Mouse (Mus musculus) limb, embryonic 15.5 days (tissue): Measurements from ENCODE around the gene Gm28551. TPM values are rescaled to one million over a fixed set of nuclear protein-coding genes. Genes with fewer than 3 reads are reported as not detected.
"Not testable (repeated sequence)": the region's sequence is repeated elsewhere in the genome, so short reads cannot be mapped to it uniquely, and the experiment has no call there.

ENCODE experiments used
- ATAC-seq: fragments of 200-750 bp; cut with Nextera tagmentation; 2 replicates; pipeline ENCODE4 v1.8.0; 2017; ENCODE audit warnings: low read depth, moderate TSS enrichment; ENCODE audit not compliant: insufficient number of reproducible peaks, low FRiP score, low TSS enrichment
- H3K27ac ChIP-seq: fragments of 300-500 bp; sonication (generic); 2 replicates; pipeline ENCODE4 v1.5.1; 2015; ENCODE audit warnings: moderate library complexity, mild to moderate bottlenecking, inconsistent platforms
- H3K27me3 ChIP-seq: fragments of 300-500 bp; sonication (generic); 2 replicates; pipeline ENCODE4 v1.6.1; 2015; ENCODE audit warnings: inconsistent platforms
- H3K36me3 ChIP-seq: fragments of 300-500 bp; sonication (generic); 2 replicates; pipeline ENCODE4 v1.6.1; 2015; ENCODE audit warnings: inconsistent platforms
- H3K4me1 ChIP-seq: fragments of 300-500 bp; sonication (generic); 2 replicates; pipeline ENCODE4 v1.6.1; 2015; ENCODE audit warnings: inconsistent platforms
- H3K4me2 ChIP-seq: fragments of 300-500 bp; sonication (generic); 2 replicates; pipeline ENCODE4 v1.6.1; 2015; ENCODE audit warnings: mild to moderate bottlenecking, inconsistent platforms
- H3K4me3 ChIP-seq: fragments of 300-500 bp; sonication (generic); 2 replicates; pipeline ENCODE4 v1.5.1; 2015; ENCODE audit warnings: mild to moderate bottlenecking, inconsistent platforms
- H3K9ac ChIP-seq: fragments of 300-500 bp; sonication (generic); 2 replicates; pipeline ENCODE4 v1.6.1; 2015; ENCODE audit warnings: inconsistent platforms
- H3K9me3 ChIP-seq: fragments of 300-500 bp; sonication (generic); 2 replicates; pipeline ENCODE4 v1.6.1; 2016; ENCODE audit warnings: inconsistent platforms
- WGBS: fragments of 180-500 bp; shearing (Covaris S2); methylation state at CpG from one replicate; pipeline ENCODE4 v1.1.7; 2015; 5-methylcytosine and 5-hydroxymethylcytosine counted together
- polyA plus RNA-seq: library from polyadenylated mRNA; unstranded; fragments of >200 nt; fragmentation: Nextera tagmentation; extraction: Ambion mirVana; gene quantifications from 2 replicates; pipeline ENCODE4 v1.2.1, GENCODE M21; 2015

Gene Gm28551
- polyA plus RNA-seq = 0.61 and 0.73 TPM in 2 replicates

DNA sequence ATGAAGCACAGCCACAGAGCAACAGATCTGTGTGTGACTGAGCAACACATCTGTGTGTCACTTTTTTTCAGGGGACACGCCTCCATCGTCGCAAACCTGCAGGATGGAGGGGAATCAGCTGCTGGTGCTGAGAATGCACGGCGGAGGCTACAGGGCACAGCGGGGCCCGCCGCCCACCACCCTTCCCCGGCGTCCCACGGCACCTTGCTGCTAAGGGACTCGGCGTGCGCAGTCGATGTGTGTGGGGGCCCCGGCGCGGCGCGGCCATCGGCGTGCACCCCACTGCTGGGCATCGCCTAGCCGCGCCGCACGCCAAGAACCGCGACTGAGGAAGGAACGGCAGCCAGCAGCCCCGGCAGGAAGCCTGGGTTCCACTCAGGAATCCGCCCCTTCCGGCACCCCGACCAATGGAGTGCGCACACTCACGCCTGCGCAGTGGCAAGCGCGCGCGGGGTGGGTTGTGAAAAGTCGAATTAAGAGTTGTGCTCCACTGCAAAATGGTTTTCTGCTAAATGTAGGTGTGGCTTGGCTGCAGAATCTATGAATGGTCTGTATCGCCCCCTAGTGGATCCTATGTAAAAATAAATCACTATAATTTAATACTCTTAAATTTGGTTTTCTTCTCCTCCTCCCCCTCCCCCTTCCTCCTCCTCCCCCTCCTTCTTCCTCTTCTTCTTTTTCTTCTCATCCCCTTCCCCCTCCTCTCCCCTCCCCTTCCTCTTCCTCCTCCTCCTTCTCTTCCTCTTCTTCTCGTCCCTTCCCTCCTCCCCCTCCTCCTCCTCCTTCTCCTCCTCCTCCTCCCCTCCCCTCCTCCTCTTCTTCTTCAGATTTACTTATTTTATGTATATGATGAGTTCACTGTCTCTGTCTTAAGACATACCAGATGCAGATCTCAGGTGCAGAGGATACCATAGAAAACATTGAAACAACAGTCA lies at the start of gene Gm28551, which contains the start of the genes Asdurf and Asnsd1:
Gm28551 (minus strand) TSS at position 341 of the 935 bp plus-strand sequence.
Asdurf (minus strand) TSS at position 293 of the 935 bp plus-strand sequence.
Asnsd1 (minus strand) TSS at position 426 of the 935 bp plus-strand sequence.
- under 1% methylated on average over 43 of the region's 44 CpGs for WGBS

DNA sequence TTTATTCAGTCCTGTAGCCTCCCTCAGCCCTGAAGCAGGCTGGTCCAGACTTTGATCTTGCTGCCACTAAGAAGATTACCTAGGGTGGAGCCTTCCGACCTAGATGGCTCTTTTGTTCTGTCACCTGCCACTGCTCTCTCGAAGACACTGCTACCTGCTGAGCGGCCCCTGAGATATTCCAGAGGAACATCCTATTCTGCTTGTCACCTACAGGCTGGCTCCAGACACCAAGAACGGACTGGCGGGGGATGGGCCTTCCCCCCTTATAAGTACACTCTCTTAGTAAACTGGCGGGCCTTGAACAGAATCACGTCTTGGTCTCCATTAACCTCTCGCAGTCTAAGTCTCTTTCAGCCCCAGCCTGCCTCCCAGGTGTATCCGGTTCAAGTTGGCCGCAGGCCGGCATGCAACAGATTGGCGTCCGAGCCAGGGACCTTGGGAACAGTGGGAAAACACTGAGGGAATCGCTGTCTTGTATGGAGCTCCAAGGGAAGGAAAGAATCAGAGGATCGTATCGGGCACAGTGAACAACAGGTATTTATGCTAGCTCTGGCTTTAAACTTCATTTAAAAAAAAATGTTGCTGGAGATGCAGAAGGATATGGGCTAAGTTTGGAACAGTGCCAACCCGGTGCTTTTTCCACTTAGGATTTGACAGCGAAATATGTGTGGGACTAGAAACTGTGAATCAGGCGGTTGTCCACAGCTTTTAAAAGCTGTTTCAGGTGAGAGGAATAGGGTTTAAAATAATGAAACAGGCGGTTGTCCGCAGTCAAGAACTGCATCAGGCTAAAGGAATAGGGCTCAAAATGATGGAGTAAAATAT lies 41.7 kb upstream of the Gm28551 start:
- H3K36me3 ChIP-seq, ATAC-seq, H3K4me1 ChIP-seq, H3K9me3 ChIP-seq, H3K27me3 ChIP-seq, H3K9ac ChIP-seq: not testable (repeated sequence)
- Histone ChIP-seq H3K4me2 (peak overlapping the region; percentile 35), H3K27ac (peak overlapping the region; percentile 63), H3K4me3 (peak overlapping the region; percentile 23)
- WGBS = 26% methylated on average over 21 of the region's 21 CpGs

More for the DNA sequence above, at the start of gene Gm28551, which contains the start of the genes Asdurf and Asnsd1:
- ATAC-seq = peak; percentile 99
- Histone ChIP-seq H3K9me3 (no peaks in the 10 kb centered on the region), H3K9ac (peak within 1 kb of the TSS; percentile 92), H3K27me3 (no peaks in the 10 kb centered on the region), H3K4me2 (peak within 1 kb of the TSS; percentile 44), H3K4me3 (peak within 1 kb of the TSS; percentile 88), H3K36me3 (peaks cover 15% of the 10 kb centered on the region), H3K27ac (peak within 1 kb of the TSS; percentile 92), H3K4me1 (peaks cover 6% of the 10 kb centered on the region)

DNA sequence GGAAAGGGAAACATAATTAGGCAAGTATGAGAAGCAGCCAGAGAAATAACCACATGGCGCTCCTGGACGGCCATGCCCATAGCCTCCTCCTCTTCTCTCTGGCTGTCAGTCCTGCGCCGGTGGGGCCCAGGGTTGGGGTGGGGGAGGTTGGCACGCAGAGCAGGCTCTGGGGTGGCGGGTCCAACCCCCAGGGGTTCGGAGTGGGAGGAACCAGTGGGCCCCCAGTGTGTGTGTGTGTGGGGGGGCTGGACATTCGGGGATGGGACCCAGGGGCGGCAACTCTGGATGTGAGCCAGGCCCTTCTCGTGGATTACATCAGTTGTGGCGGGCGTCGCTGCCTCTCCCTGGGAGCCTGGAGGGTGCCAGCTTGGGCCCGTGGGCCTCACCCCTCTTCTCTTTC lies 36.3 kb upstream of the Gm28551 start:
- H3K27me3 ChIP-seq = no peaks in the 10 kb centered on the region
- H3K4me2 ChIP-seq = no peak overlapping the region
- WGBS = 95% methylated on average over 12 of the region's 14 CpGs
- H3K9ac ChIP-seq = no peak overlapping the region
- H3K27ac ChIP-seq = no peak overlapping the region
- peaks cover under 1% of the 10 kb centered on the region; the same call in 1 of the 2 replicates for H3K4me1 ChIP-seq
- no peaks in the 10 kb centered on the region for H3K9me3 ChIP-seq
- no peaks in the 10 kb centered on the region for H3K36me3 ChIP-seq
- no peak for ATAC-seq
- H3K4me3 ChIP-seq = no peak overlapping the region

DNA sequence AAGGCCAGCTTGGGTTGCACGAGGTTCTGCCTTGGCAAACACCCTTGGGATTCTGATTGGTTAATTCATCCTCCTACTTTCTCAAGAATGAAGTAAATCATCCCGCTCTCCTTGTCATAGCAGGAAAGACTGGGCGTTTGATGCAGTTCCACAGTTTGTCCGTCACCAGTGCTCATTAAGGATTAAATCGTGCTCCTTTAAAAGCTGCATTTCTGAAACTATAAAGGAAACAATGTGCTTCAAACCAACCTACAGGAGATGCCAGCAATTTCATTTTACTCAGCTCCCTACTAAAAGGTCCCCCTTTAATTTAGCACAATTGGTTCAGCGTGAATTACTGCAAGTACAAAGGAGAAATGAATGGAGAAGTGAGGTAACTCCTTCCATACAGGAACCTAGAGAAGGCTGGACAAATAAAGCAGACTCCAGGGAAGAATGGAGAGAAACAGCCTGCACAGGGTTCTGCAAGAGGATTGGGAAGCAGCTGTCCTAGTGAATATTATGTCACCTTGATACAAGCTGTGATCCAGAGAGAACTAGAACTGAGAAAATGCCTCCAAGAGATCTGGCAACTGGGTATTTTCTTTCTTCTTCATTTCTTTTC lies 31.7 kb upstream of the Gm28551 start:
- no peak for ATAC-seq
- no peaks in the 10 kb centered on the region for H3K36me3 ChIP-seq
- WGBS = 61% methylated on average over 6 of the region's 6 CpGs
- no peak overlapping the region for H3K9ac ChIP-seq
- H3K9me3 ChIP-seq = no peaks in the 10 kb centered on the region
- H3K4me1 ChIP-seq = no peaks in the 10 kb centered on the region
- no peak overlapping the region for H3K4me2 ChIP-seq
- no peak overlapping the region for H3K27ac ChIP-seq
- no peak overlapping the region for H3K4me3 ChIP-seq
- no peaks in the 10 kb centered on the region for H3K27me3 ChIP-seq

DNA sequence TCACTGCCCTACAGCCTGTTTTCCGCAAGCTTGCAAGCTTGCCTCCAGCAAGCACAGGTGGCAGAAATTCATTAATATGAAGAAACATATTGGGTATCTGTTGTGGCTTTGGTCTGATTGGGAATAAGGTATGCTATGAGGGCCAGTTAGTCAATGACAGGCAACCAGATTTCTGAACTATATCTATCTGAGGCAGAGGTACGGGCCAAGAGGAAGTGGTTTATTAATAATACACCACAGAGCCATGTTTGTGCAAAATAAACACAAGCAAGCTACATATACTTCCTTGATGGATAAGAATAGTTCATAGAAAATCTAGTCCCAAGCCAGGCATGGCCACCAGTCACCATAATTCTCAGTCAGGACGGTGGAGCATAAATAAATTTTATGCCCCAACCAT lies 25.3 kb upstream of the Gm28551 start:
- no peaks in the 10 kb centered on the region for H3K4me1 ChIP-seq
- no peaks in the 10 kb centered on the region for H3K36me3 ChIP-seq
- ATAC-seq = no peak
- 79% methylated on average over 3 of the region's 3 CpGs for WGBS
- H3K27me3 ChIP-seq = no peaks in the 10 kb centered on the region
- no peak overlapping the region for H3K4me2 ChIP-seq
- no peak overlapping the region for H3K4me3 ChIP-seq
- no peak overlapping the region for H3K9ac ChIP-seq
- no peak overlapping the region for H3K27ac ChIP-seq
- no peaks in the 10 kb centered on the region for H3K9me3 ChIP-seq

DNA sequence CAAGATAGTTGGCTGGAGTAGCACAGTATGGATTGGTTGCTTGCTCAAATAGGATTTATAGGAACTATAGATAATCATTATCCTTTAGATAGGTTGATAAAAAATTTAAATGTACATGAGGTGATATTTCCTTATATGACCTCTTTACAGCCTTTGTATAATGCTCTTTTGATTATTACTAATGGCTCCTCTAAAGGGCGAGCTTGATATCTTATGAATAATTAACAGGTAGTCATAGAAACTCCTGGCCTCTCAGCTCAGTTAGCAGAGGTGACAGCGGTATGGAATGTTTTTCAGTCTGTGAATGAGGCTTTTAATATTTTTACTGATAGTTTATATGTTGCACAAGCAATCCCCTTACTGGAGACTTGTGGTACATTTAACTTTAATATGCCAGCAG lies 23.5 kb upstream of the Gm28551 start:
- H3K9me3 ChIP-seq, H3K4me1 ChIP-seq: not testable (repeated sequence)

DNA sequence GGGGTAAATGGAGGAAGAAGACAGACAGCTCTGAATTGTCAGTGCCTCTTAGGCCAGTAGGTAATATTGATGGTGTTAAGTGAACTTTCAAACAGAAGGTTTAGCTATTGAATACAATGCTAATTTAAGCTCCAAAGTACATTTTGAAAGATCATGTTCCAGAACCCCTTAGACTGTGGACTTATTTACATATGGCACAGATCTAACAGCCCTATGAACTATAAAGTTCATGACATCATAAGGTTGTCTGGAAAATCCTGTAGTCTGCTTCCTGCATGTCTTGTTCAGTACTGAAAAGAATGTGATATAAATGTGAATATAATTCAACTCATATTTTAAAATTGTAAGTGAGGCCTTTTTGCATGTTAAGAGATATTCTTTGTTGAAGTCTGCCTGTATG lies 6.5 kb upstream of the Gm28551 start:
- ATAC-seq = no peak
- no peaks in the 10 kb centered on the region for H3K4me1 ChIP-seq

More for the DNA sequence above, 23.5 kb upstream of the Gm28551 start:
- H3K4me2 ChIP-seq, H3K27ac ChIP-seq, ATAC-seq, H3K27me3 ChIP-seq, H3K36me3 ChIP-seq, H3K4me3 ChIP-seq, H3K9ac ChIP-seq: not testable (repeated sequence)
- 91% methylated on average over 2 of the region's 2 CpGs for WGBS

DNA sequence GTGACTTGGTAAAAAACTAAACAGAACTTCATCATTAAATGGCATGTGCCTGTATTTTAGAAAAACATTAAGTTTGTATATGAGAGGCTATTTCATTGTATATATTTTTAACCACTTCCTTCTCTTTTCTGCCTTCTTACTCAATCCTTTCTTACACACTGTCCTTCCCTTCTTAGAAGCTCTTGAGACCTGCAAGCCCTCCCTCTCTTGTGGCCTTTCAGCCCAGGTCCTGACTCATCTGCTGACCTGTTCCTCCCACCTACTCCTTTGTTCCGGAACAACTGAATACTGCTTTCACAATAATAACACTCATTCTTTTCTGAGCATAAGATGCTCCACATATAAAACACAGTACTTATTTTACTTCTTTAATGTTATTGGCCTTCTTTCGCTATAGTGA lies 11.4 kb downstream of the Gm28551 start:
- H3K36me3 ChIP-seq = peaks cover 47% of the 10 kb centered on the region
- no peak overlapping the region for H3K4me3 ChIP-seq
- WGBS = 97% methylated on average over 2 of the region's 2 CpGs
- no peaks in the 10 kb centered on the region for H3K4me1 ChIP-seq
- no peak for ATAC-seq
- H3K9me3 ChIP-seq = peaks cover 4% of the 10 kb centered on the region; the same call in 1 of the 2 replicates
- H3K27me3 ChIP-seq = no peaks in the 10 kb centered on the region
- H3K27ac ChIP-seq = no peak overlapping the region
- no peak overlapping the region for H3K4me2 ChIP-seq
- no peak overlapping the region for H3K9ac ChIP-seq

More for the DNA sequence above, 6.5 kb upstream of the Gm28551 start:
- Histone ChIP-seq H3K9me3 (no peaks in the 10 kb centered on the region), H3K27me3 (no peaks in the 10 kb centered on the region), H3K4me3 (no peak overlapping the region), H3K36me3 (no peaks in the 10 kb centered on the region), H3K9ac (no peak overlapping the region), H3K27ac (no peak overlapping the region), H3K4me2 (no peak overlapping the region)

DNA sequence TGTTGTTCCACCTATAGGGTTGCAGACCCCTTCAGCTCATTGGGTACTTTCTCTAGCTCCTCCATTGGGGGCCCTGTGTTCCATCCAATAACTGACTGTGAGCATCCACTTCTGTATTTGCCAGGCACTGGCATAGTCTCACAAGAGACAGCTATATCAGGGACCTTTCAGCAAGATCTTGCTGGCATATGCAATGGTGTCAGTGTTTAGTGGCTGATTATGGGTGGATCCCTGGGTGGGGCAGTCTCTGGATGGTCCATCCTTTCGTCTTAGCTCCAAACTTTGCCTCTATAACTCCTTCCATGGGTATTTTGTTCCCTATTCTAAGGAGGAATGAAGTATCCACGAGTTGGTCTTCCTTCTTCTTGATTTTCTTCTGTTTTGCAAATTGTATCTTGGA lies 15.1 kb downstream of the Gm28551 start:
- H3K9ac ChIP-seq, H3K4me1 ChIP-seq, H3K27ac ChIP-seq, ATAC-seq, H3K27me3 ChIP-seq, H3K9me3 ChIP-seq, H3K4me2 ChIP-seq, H3K4me3 ChIP-seq: not testable (repeated sequence)
- WGBS = 69% methylated on average over 2 of the region's 2 CpGs
- peaks cover 19% of the 10 kb centered on the region for H3K36me3 ChIP-seq

DNA sequence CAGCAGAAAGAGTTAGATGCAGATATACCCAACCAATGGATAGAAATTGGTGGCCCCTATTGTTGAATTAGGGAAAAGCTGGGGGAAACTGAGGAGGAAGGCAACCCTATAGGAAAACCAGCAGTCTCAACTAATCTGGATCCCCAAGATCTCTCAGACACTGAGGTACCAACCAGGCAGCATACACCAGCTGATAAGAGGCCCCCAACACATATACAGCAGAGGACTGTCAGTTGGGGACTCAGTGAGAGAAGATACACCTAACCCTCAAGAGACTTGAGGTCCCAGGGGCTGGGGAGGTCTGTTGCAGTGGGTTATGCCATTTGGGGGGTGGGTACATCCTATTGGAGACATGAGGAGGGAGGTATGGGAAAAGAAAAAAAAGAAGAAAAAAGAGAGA lies 17.0 kb downstream of the Gm28551 start:
- Histone ChIP-seq H3K9ac (no peak overlapping the region), H3K9me3 (no peaks in the 10 kb centered on the region), H3K4me1 (no peaks in the 10 kb centered on the region), H3K27me3 (no peaks in the 10 kb centered on the region), H3K36me3 (peaks cover 3% of the 10 kb centered on the region), H3K4me2 (no peak overlapping the region), H3K4me3 (no peak overlapping the region), H3K27ac (no peak overlapping the region)
- no peak for ATAC-seq

DNA sequence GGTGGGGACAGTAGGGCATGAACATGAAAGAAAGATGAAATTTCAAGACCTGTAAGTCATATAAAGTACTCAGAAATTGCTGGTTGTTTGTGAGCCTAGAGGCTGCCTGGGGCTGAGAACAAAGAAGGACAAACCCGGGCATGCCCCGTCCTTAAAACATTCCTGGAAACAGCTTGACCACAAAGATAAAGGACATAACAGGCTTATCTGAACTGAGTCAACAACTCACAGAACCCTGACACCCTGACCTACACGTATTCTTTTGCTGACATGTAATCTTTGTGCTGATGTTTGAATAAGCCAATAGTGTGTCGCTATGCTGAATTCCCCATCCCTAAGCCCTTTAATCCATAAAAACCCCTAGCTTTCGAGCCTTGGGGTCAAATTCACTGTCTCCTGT lies 18.9 kb downstream of the Gm28551 start:
- WGBS = 76% methylated on average over 5 of the region's 5 CpGs
- H3K9me3 ChIP-seq, H3K4me2 ChIP-seq, H3K36me3 ChIP-seq, H3K4me3 ChIP-seq, H3K27me3 ChIP-seq, H3K9ac ChIP-seq, H3K27ac ChIP-seq, ATAC-seq, H3K4me1 ChIP-seq: not testable (repeated sequence)
